Mouse (Mus musculus): ENCODE results near the gene Prkcb. TPM values are rescaled to one million over a fixed set of nuclear protein-coding genes. Genes with fewer than 3 reads are reported as not detected.
A peak's percentile ranks its signal among the peaks of the same experiment; 100 is the strongest.

The Prkcb gene
- polyA plus RNA-seq, 1 experiment from 2014 or later, result 4.1 TPM

DNA sequence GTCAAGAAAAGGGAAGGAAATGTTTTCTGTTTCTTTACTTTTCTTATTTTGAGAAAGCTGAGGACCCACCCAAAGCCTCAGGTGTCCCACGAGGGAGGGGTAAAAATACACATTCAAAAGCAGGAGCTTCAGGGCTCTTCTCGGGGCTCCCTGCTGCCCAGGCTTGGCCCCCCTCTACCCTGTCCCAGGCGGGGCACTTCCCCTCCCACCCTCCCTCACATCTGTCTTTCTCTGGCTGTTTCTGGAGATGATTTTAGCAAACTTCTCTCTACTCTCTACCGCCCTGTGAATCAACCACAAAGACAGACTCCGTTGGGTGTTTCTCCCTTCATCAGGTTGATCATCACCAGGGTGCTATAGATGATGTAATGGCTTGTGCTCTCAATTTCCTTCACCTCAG, 105.4 kb downstream of the Prkcb start:
- H3K9me3 ChIP-seq (ENCODE audit: control insufficient read depth, low read length), result no peaks in the 10 kb centered on the region
- H3K27ac ChIP-seq (ENCODE audit: low read length), result no peak overlapping the region
- no peak overlapping the region for H3K4me3 ChIP-seq (ENCODE audit: low read length)
- H3K9ac ChIP-seq (ENCODE audit: low read depth, low read length), result no peak overlapping the region
- no peak overlapping the region for H3K4me2 ChIP-seq (ENCODE audit: low read depth, low read length)
- no peak for ATAC-seq
- 42% methylated on average over 5 of the region's 5 CpGs for WGBS
- H3K4me1 ChIP-seq (ENCODE audit: control insufficient read depth, insufficient read depth, low read length), result no peaks in the 10 kb centered on the region
- no peaks in the 10 kb centered on the region for H3K36me3 ChIP-seq (ENCODE audit: control insufficient read depth, insufficient read depth, low read length)
- no peaks in the 10 kb centered on the region for H3K27me3 ChIP-seq (replicated peaks; ENCODE audit: control insufficient read depth, insufficient read depth, low read length)

DNA sequence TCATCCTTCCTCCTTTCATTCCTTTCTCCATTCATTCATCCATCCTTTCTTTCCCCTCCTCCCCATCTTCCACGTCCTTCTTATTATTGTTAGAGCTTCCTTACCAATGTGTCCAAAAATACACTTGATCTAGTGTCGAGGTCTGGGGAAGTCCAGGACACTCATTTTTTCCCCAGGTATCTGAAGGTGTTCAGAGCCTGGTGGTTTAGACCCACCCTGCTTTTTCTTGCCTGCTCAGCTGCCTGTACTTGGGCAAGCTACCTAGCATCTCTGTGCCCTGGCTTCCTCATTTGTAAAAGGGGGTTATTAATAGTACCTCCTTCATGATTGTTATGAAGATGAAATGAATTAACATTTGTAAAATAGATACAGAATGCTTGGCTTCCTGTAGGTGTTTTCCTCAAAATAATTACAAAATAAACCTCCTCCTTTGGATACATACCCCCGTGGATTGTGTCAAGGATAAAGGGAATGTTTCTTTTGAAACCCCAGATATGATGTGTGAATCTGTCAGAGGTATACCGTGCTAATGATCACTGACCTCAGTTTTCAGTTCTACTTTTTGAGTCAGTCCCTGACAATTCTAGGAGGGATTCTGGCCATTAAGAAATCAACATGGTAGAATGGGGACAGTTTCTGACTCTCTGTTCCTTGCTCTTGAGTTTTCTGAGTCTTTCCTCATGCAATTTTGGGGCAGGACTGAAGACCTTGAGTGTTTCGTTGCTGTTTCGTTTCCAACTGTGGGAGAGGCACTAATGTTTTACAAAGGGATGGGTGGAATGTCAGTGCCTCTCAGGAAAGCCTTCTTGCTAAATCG, 106.8 kb downstream of the Prkcb start:
- Histone ChIP-seq H3K27ac (ENCODE audit: low read length) (no peak overlapping the region), H3K4me2 (ENCODE audit: low read depth, low read length) (no peak overlapping the region), H3K36me3 (ENCODE audit: control insufficient read depth, insufficient read depth, low read length) (no peaks in the 10 kb centered on the region), H3K9ac (ENCODE audit: low read depth, low read length) (no peak overlapping the region), H3K9me3 (ENCODE audit: control insufficient read depth, low read length) (no peaks in the 10 kb centered on the region), H3K4me3 (ENCODE audit: low read length) (no peak overlapping the region), H3K27me3 (replicated peaks; ENCODE audit: control insufficient read depth, insufficient read depth, low read length) (no peaks in the 10 kb centered on the region), H3K4me1 (ENCODE audit: control insufficient read depth, insufficient read depth, low read length) (no peaks in the 10 kb centered on the region)
- no peak for ATAC-seq
- whole genome bisulfite sequencing, result 74% methylated on average over 7 of the region's 7 CpGs

DNA sequence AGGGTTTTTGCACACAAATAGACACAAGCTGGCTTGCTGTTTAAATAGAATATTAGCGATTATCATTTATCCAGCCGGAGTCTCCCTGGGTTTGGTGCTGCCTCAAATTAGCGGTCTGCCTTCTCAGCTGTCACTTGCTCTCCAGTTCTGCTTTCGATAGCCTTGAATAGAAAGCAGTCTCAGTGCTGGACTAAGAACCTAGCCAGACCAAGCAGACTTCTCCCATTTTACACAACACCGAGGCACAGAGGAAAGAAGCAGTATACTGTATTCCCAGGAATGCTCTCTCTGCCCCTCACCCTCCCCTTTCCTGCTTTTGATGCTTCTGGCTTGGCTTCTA, 107.4 kb downstream of the Prkcb start:
- WGBS, result 81% methylated on average over 5 of the region's 5 CpGs
- no peak for ATAC-seq
- Histone ChIP-seq H3K36me3 (ENCODE audit: control insufficient read depth, insufficient read depth, low read length) (no peaks in the 10 kb centered on the region), H3K9me3 (ENCODE audit: control insufficient read depth, low read length) (no peaks in the 10 kb centered on the region), H3K4me3 (ENCODE audit: low read length) (no peak overlapping the region), H3K4me1 (ENCODE audit: control insufficient read depth, insufficient read depth, low read length) (no peaks in the 10 kb centered on the region), H3K4me2 (ENCODE audit: low read depth, low read length) (no peak overlapping the region), H3K9ac (ENCODE audit: low read depth, low read length) (no peak overlapping the region), H3K27ac (ENCODE audit: low read length) (no peak overlapping the region), H3K27me3 (replicated peaks; ENCODE audit: control insufficient read depth, insufficient read depth, low read length) (no peaks in the 10 kb centered on the region)

DNA sequence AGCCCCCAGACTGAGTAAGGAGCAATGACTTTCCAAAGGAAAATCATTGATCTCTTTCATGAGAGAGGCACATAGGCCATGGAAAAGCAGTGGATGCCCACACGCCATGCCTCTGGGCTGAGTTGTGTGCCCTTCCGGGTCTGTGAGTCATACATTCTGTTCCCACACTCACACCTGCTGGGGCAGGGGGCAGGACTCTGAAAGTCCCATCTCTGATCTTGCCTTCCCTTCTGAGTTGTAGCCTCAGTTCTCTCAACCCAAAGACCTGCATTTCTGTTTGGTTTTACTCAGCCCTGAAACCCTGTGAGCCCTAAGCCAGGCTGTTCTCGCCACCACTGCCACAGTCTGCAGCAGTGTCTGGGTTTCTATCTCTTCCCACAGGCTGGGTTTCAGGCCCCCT, 109.1 kb downstream of the Prkcb start:
- no peaks in the 10 kb centered on the region for H3K9me3 ChIP-seq (ENCODE audit: control insufficient read depth, low read length)
- H3K4me1 ChIP-seq (ENCODE audit: control insufficient read depth, insufficient read depth, low read length), result no peaks in the 10 kb centered on the region
- no peak overlapping the region for H3K4me3 ChIP-seq (ENCODE audit: low read length)
- no peak overlapping the region for H3K9ac ChIP-seq (ENCODE audit: low read depth, low read length)
- WGBS, result 75% methylated on average over 3 of the region's 3 CpGs
- no peak overlapping the region for H3K27ac ChIP-seq (ENCODE audit: low read length)
- no peaks in the 10 kb centered on the region for H3K27me3 ChIP-seq (replicated peaks; ENCODE audit: control insufficient read depth, insufficient read depth, low read length)
- no peak overlapping the region for H3K4me2 ChIP-seq (ENCODE audit: low read depth, low read length)
- ATAC-seq, result no peak
- H3K36me3 ChIP-seq (ENCODE audit: control insufficient read depth, insufficient read depth, low read length), result no peaks in the 10 kb centered on the region

DNA sequence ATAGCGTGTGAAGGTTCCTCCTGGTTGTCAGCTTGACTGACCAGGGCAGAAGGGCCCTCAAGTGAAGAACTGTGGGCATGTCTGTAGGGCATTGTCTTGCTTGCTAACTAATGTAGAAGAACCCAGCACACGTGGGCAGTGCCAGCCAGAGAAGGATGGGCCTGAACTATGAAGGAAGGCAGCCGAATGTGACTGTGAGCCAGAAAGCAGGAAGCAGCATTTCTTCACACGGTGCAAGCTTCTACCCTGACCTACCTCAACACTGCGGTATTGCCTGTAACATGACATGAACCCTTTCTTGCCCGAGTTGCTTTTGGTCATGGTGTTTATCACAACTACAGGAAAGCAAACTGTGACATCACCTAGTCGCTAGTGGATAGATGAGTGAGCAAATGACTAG, 113.5 kb downstream of the Prkcb start:
- Histone ChIP-seq H3K4me1 (ENCODE audit: control insufficient read depth, insufficient read depth, low read length) (peaks cover 11% of the 10 kb centered on the region; the same call in 1 of the 2 replicates), H3K27ac (ENCODE audit: low read length) (no peak overlapping the region), H3K36me3 (ENCODE audit: control insufficient read depth, insufficient read depth, low read length) (no peaks in the 10 kb centered on the region), H3K4me3 (ENCODE audit: low read length) (no peak overlapping the region), H3K9me3 (ENCODE audit: control insufficient read depth, low read length) (no peaks in the 10 kb centered on the region), H3K27me3 (replicated peaks; ENCODE audit: control insufficient read depth, insufficient read depth, low read length) (no peaks in the 10 kb centered on the region), H3K9ac (ENCODE audit: low read depth, low read length) (no peak overlapping the region), H3K4me2 (ENCODE audit: low read depth, low read length) (no peak overlapping the region)
- ATAC-seq, result no peak
- 78% methylated on average over 7 of the region's 7 CpGs for WGBS

GRCm38 (mm10) chr7:122403343-122403742, 114.8 kb downstream of the Prkcb start:
- Histone ChIP-seq H3K36me3 (ENCODE audit: control insufficient read depth, insufficient read depth, low read length) (no peaks in the 10 kb centered on the region), H3K27me3 (replicated peaks; ENCODE audit: control insufficient read depth, insufficient read depth, low read length) (no peaks in the 10 kb centered on the region), H3K9me3 (ENCODE audit: control insufficient read depth, low read length) (no peaks in the 10 kb centered on the region), H3K4me1 (ENCODE audit: control insufficient read depth, insufficient read depth, low read length) (peaks cover 11% of the 10 kb centered on the region; the same call in 1 of the 2 replicates), H3K9ac (ENCODE audit: low read depth, low read length) (no peak overlapping the region), H3K4me3 (ENCODE audit: low read length) (no peak overlapping the region), H3K27ac (ENCODE audit: low read length) (no peak overlapping the region), H3K4me2 (ENCODE audit: low read depth, low read length) (no peak overlapping the region)
- WGBS, result 81% methylated on average over 4 of the region's 4 CpGs
- no peak for ATAC-seq

GRCm38 (mm10) chr7:122404571-122405393, 116.2 kb downstream of the Prkcb start:
- Histone ChIP-seq H3K9me3 (ENCODE audit: control insufficient read depth, low read length) (no peaks in the 10 kb centered on the region), H3K9ac (ENCODE audit: low read depth, low read length) (no peak overlapping the region), H3K27me3 (replicated peaks; ENCODE audit: control insufficient read depth, insufficient read depth, low read length) (no peaks in the 10 kb centered on the region), H3K4me1 (ENCODE audit: control insufficient read depth, insufficient read depth, low read length) (peaks cover 11% of the 10 kb centered on the region; the same call in 1 of the 2 replicates), H3K27ac (ENCODE audit: low read length) (peak overlapping the region; percentile 58), H3K4me3 (ENCODE audit: low read length) (no peak overlapping the region), H3K4me2 (ENCODE audit: low read depth, low read length) (peak overlapping the region; percentile 45), H3K36me3 (ENCODE audit: control insufficient read depth, insufficient read depth, low read length) (no peaks in the 10 kb centered on the region)
- WGBS, result 5% methylated on average over 21 of the region's 21 CpGs
- peak; percentile 77 for ATAC-seq

DNA sequence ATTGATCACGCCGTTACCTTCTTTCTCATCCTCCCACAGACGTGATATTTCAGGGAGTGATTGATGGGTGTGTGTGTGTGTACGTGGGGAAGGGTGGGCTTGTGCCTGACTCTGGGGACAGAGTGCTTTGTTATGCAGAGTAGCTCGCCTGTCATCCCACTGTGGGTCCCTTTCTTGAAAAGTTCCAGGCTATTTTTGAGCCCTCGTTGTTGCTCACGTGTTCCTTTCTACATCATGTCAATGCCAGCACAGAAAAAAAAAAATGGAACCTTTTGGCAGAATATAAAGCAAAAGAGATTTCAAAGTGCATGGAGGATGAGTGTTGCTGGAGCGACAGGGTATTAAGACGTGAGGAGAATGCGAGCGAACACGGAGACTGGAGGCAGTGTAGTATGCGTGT, 118.1 kb downstream of the Prkcb start:
- Histone ChIP-seq H3K4me1 (ENCODE audit: control insufficient read depth, insufficient read depth, low read length) (peaks cover 11% of the 10 kb centered on the region; the same call in 1 of the 2 replicates), H3K9me3 (ENCODE audit: control insufficient read depth, low read length) (no peaks in the 10 kb centered on the region), H3K4me2 (ENCODE audit: low read depth, low read length) (no peak overlapping the region), H3K9ac (ENCODE audit: low read depth, low read length) (no peak overlapping the region), H3K4me3 (ENCODE audit: low read length) (no peak overlapping the region), H3K36me3 (ENCODE audit: control insufficient read depth, insufficient read depth, low read length) (no peaks in the 10 kb centered on the region), H3K27ac (ENCODE audit: low read length) (no peak overlapping the region), H3K27me3 (replicated peaks; ENCODE audit: control insufficient read depth, insufficient read depth, low read length) (no peaks in the 10 kb centered on the region)
- WGBS, result 65% methylated on average over 13 of the region's 13 CpGs
- no peak for ATAC-seq

DNA sequence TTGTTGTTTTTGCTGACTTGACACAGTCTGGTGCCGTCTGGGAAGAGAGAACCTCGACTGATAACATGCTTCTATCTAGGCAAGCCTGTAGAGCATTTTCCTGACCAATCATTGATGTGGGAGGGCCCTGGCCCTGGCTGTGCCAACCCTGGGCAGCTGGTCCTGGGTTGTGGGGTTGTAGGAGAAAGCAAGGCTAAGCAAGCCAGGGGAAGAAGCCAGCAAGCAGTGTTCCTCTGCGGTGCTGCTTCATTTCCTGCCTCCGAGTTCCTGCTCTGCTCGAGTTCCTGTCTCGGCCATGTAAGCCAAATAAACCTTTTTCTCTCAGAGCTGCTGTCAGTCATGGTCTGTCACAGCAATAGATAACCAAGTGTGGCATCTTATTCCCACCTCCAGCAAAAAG, 121.4 kb downstream of the Prkcb start:
- Histone ChIP-seq H3K9me3 (ENCODE audit: control insufficient read depth, low read length) (no peaks in the 10 kb centered on the region), H3K4me2 (ENCODE audit: low read depth, low read length) (no peak overlapping the region), H3K36me3 (ENCODE audit: control insufficient read depth, insufficient read depth, low read length) (no peaks in the 10 kb centered on the region), H3K4me1 (ENCODE audit: control insufficient read depth, insufficient read depth, low read length) (peaks cover 3% of the 10 kb centered on the region; the same call in 1 of the 2 replicates), H3K27ac (ENCODE audit: low read length) (no peak overlapping the region), H3K27me3 (replicated peaks; ENCODE audit: control insufficient read depth, insufficient read depth, low read length) (no peaks in the 10 kb centered on the region), H3K9ac (ENCODE audit: low read depth, low read length) (no peak overlapping the region), H3K4me3 (ENCODE audit: low read length) (no peak overlapping the region)
- no peak for ATAC-seq
- WGBS, result 80% methylated on average over 6 of the region's 6 CpGs
